Mouse (Mus musculus): ENCODE results near the gene Cers3.

Gene Cers3

DNA sequence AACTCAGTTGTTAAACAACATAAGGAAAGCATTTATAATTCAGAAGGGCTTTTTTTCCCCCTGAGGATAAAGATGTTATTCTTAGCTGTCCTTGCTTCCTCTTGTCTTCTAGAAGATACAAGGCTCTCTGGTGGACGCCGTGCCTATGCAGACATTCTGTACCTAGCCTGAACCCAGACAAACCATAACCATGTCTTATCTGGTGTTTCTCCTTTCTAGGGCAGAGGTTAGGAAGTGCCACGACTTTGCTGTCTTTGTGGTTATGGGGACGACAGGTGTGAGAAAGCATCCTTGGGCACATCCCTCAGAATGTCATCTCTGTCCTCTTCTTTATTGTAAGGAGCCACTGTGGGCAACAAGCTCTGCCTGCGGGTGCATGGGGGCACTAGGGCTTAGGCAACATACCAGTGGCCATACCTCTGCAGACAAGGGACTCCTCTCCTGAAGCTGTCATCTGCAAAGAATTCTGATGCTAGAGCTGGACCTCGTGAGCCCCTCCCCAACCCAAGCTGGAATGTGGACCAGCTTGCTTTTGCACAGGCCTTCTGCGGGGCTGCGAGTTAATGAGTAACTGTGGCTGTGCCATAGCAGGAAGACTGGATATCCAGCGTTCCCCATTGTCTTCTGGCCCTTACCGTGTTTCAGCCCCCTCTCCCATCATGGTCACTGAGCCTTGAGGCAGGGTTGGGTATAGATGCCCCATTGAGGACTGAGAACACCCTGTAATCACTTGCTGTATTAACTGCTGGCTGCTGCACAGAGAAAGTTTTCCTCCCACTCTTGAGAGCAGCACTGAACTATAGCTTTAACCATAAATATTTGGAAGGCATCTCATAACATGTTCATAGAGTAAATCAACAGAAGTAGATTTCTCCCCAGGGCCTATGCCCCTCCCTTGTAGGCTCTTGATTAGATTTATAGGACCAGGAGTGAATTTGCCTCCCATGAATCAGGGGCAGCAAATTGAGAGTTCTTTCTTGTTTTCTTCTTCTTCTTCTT, 36.9 kb downstream of the Cers3 start:
- no peak for DNase-seq (ENCODE audit: low read depth, low spot score)

DNA sequence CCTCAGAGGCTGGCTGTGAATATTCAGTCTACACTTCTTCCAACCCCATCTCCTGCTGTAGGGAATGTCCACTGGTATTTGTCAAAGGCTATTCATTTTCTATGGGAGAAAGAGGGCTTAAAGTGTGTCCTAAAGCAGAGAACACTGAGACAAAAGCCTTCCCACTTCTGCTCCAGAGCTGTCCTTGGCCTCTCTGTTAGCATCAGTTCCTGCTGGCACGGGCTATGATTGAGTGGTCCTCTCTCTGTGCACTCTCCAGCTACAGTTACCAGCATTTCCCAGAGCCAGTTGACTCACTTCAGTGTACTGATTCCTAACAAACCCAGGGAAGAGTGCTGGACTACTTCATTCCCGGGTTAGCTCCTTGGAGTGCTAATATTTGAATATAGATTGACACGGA, 43.2 kb downstream of the Cers3 start:
- no peak for DNase-seq (ENCODE audit: low read depth, low spot score)

DNA sequence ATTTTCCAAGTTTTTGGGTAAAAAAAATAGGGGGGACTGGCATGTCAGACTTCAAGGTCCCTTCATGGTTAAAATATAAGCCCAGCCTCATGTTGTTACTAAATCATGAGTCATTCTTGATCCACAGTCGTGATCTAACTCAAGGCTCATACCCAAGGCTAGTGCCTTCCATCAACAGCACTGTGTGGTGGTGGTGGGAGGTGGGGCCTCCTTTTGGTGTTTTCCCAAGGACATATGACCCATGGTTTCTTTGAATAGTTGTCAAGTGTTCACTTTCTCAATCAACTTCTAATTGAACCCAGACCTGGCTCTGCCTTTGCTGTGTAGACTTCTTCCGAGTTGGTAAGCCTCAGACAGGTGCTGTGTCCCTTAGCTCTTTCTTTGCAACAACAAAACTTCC, 44.5 kb downstream of the Cers3 start:
- DNase-seq (ENCODE audit: low read depth, low spot score), result no peak

DNA sequence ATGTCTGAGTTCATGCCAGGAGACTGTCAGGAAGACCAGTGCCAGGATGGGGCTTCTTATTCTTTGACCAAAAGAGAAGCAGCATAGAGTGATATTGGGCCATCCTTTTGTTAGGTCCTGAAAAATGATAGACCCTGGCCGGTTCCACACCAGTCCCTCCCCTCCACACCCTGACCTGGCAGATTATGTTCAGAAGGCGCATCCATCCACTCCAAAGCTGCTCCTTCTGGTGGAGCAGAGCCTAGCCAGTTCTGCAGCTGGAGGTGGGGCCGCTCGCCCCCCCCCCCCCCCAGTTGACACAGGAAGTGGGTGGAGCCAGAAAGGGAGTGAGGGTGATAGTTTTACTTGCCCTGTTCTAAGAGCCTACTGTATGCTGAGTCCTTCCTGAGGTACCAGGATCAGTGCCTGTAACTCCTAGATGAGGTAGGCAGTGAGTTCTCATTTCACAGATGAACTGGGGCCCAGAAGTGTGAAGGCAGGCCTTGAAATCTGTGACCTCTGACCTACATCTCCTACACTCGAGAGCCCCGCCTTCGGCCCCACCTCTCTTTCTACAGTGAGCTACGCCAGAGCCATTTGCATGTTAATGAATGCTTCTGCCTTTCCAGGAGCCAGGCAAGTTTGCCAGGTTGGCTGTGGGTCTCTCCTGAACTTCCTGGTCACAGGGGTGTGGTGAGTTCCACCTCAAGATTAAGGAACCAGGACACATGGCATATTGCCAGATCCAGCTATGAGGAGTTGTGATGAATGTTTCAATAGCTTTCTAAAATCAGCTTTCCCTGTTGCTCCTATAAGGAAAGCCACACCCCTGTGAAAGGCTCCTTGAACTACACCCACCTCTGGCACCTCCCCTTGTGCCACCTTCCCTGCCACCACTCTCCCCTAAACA, 46.8 kb downstream of the Cers3 start:
- peak; percentile 92 for DNase-seq (ENCODE audit: low read depth, low spot score)

DNA sequence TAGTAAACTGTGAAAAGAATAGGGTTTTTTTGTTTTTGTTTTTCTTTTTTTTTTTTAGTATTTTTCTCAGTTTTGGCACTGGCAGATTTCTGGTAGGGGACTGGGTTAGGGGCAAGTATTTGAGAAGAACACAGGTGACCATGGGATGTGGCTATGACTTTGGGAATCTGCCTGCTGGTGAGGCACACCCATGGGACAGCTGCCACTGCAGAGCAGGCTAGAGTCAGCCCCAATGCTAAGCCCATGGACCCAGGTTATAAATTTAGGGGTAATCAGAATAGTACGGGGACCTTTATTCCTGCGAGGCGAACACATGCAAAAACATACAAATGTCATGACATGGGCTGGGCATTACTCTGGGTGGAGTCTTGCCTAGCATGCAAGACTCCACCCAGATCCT, 47.7 kb downstream of the Cers3 start:
- DNase-seq (ENCODE audit: low read depth, low spot score), result no peak

DNA sequence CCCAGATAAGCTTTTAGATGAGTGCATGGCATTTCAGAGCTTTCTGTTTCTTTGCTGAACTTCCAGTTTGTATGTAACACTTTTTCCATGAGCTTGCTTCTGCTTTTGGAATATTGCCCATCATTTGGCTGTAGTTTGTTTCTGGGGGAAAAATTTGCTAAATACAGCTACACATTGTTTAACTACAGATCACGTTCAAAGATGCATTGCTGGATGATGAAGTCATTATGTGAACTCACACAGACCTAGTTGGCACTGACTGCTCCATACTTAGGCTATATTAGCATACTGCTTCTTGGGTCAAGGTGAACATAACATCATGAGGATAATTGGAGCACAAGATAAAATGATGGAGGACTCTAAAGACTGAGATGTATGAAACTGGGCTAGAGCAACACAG, 53.6 kb downstream of the Cers3 start:
- no peak for DNase-seq (ENCODE audit: low read depth, low spot score)

DNA sequence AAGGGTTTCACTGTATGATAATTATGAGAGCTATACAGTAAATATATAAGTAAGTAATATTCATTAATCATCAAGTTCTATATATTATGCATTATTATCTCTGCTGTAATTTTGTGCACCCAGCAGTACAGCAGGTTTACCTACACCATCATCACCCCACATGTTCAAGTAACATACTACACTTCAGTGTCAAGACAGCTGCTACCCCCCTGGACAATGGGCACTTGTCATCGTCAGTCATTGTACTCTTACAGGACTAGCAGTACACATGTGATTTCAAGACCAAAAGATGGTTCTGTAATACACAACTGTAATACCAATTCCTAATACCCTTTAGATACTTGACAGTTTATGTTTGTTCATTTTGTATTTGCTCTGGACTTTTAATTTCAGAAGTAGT, 54.0 kb downstream of the Cers3 start:
- no peak for DNase-seq (ENCODE audit: low read depth, low spot score)

DNA sequence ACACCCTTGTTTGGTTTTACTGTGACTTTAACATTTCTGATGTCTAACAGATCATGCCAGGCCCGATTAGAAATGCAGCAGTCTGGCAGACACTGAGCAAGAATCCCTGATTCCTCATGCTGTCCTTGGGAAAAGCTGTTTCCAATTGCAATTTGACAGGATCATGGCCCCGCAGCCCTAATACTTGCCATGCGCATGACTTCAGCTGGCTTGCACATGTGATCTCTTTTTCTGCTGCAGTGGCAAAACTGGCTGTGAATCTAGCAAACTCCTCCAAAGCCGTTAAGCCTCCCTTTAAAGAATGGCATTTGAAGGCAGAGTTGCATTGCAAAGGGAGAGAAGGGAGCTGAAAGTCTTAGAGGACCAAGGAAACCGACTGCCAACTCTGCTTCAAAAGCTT, 55.5 kb downstream of the Cers3 start:
- DNase-seq (ENCODE audit: low read depth, low spot score), result no peak

DNA sequence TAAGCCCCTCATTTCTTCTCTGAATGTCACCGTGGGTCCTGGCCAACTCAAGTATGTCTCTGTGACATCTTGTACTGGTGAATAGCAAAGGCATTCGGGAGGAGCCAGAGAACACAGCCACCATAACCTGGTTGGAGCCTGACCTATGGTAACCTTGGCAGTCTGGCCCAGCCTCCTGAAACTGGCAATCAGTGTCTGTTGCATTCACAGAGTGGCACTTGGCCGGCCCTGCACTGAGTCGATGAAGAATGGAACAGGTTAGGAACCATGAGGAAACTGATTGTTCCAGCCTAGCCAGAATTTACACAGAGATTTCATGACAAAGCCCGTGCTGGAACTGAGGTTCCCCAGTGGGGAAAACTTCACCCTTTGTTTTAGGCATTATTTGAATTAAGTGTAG, 57.5 kb downstream of the Cers3 start:
- DNase-seq (ENCODE audit: low read depth, low spot score), result no peak

DNA sequence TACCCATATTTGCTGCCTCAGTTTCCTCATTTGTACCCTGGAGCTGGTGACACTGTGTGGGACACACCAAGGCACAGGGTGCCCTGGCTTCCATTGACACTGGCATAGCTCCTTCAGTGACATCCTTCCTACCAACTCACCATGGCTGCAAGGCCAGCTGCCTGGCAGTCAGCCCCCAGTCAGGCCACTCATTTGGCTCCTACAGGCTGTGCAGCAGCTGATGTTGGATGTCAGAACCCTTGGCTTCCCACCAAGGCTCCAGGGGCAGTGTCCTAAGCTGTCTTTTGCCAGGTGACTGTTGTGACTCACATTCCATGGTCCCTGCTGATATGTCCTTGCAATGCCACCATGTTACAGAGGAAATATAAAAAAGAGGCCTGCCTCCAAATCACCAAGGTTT, 58.5 kb downstream of the Cers3 start:
- no peak for DNase-seq (ENCODE audit: low read depth, low spot score)

DNA sequence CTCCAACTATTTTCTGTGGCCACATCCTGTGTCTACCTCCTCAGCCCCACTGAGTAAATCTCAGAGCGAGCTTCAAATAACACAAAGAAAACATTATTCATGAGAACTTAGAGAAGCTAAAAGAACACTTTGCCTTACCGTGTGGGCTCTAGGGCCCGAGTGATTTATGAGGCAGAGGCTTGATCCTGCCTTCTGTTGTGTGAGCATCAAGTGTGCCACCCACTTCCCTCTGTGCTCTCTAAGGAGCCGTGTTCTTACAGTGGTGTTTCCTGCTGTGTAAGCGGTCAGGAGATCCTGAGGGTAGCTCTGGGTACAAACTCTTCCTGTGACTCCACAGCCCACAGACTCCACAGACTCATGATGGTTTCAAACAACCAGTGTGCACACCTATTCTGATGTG, 60.5 kb downstream of the Cers3 start:
- DNase-seq (ENCODE audit: low read depth, low spot score), result no peak

DNA sequence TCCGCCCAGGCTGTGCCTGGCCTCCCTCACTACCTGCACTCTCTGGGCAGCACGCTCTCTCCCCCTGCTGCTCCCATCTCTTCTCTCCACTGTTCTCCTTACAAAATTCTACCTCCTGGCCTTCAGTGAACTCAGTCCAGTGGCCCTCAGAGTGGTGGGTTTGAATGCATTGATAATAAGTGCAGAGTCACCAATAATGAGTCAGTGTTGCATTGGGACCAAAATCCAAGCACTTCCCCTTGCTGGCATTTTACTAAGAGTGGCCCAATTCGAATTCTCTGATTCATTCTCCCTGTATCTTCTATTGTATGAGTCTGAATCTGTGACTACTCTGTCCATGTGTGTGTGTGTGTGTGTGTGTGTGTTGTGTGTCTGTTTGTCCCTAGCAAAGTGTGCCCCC, 63.5 kb downstream of the Cers3 start:
- DNase-seq (ENCODE audit: low read depth, low spot score), result no peak

DNA sequence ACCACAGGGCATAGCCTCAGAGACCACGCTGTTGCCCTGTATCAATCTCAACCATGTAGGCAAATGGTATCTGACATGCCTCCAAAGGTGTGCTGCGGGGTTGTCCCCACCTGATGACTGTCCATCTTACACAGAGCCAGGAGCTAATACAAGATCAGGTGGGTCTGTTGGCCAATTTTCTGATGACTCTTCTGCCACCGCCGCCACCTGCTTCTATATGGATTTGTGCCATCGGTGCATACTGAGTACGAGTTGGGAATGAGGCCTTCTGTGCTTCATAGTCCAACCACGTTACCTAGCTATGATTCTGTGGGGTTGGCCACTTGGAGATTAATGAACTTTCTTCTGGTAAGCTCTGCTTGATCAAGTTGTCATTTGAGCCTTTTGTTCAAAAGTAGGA, 67.1 kb downstream of the Cers3 start:
- DNase-seq (ENCODE audit: low read depth, low spot score), result no peak

DNA sequence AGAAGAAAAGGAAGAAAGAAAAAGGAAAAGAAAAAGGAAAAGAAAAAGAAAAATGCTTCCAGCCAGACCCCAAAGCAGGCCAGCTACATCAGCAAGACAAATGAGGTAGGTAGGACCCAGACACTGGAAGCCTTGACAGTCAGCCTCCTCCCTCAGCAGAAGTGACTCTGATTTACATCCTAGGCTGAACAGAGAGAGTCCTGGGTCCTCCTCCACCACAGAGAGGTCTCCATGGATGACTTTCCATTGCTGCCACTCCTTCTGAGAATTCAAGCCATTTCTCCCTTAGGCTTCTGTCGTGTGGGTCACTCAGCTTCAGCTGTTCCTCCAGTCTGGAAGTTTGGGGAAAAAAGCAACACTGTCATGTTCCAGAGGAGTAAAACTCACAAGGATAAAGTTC, 68.0 kb downstream of the Cers3 start:
- DNase-seq (ENCODE audit: low read depth, low spot score), result no peak

DNA sequence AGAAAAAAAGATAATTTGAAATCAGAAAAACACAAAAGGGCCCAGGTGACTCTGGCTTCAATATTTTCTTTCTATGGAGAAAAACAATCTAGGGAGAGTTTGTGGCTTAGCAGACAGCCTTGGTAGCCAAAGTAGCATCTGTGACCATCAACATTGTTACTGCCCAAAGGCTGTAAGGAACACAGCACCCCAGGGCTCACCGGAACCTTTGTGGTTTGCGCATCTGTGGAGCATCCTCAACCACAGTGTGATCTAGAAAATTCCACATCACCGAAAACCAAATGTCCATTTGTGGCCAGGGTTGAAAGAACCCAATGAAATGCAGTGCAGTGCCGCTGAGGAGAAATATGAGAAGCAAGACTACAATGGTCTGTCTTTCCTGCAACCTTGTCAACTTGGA, 69.0 kb downstream of the Cers3 start:
- no peak for DNase-seq (ENCODE audit: low read depth, low spot score)

DNA sequence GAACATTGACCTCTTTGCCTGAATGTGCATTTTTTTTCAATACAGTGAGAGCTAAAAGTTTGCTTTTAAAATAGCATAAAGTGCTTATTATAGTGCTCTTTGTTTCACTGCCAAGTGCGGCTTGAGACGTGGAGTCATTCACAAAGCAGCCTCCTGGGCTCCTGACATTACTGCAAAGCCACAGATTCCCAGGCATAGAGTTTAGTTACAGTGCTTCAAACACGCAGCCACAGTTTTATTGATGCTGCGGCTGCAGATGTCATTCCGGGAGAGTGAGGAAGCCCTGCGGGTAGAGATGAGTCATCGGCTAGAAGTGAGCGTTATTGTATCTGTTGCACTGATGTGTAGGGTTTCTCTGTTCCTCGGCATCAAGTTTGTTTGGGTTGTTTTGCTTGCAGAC, 69.4 kb downstream of the Cers3 start:
- DNase-seq (ENCODE audit: low read depth, low spot score), result no peak

DNA sequence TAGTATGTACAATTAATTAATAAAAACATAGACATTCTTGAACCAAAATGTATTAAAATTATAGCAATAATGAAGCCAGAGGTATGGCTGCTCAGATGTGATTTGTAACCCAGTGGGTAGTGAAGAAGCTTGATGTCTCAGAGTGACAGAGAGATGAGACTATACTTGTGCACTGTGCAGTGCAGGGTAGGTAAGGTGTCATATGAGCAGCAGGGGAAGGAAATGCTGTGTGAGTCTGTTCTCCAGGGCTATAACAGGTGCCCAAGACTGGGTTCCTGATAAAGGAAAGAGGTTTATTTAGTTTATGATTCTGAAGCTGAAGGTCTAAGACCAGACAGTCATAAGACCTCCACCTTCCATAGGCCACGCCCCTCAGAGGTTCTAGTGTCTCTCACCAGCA, 69.9 kb downstream of the Cers3 start:
- no peak for DNase-seq (ENCODE audit: low read depth, low spot score)

DNA sequence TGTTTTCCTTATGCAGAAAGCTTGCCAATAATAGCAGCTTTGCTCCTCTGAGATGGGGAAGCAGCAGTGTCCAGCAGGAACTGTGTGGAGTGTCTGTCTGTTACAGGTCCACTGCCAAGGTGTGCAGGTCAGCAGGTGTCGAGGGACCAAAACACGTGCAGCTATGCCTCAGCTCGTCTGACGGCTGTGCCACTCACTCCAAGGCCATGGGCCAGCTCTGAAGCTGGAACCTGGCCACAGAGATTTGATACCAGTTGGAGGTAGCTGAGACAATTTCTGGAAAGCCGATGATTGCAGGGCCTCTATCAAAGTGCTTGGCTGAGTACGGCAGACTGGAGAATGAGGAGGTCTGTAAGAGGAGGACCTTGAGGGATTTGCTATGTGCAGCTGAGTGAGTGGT, 72.2 kb downstream of the Cers3 start:
- DNase-seq (ENCODE audit: low read depth, low spot score), result no peak

DNA sequence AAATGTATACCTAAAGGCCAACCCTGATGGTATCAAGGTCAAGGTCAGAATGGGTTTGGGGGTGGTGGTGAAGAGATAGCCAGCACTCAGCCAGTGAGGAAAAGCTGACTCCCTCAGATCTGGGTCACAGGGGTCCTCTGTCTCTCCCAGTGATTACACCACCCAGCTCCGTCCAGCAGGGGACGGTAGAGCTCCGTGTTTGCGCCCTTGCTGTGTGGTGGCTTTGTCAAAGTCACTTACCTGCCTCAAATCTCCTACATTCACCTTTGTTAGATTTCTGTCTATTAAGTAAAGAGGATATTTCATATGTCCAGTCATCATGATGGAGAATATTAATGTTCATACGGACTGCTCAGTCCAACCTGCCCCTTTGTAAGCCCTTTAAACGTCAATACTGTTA, 76.7 kb downstream of the Cers3 start:
- peak; percentile 38 for DNase-seq (ENCODE audit: low read depth, low spot score)

DNA sequence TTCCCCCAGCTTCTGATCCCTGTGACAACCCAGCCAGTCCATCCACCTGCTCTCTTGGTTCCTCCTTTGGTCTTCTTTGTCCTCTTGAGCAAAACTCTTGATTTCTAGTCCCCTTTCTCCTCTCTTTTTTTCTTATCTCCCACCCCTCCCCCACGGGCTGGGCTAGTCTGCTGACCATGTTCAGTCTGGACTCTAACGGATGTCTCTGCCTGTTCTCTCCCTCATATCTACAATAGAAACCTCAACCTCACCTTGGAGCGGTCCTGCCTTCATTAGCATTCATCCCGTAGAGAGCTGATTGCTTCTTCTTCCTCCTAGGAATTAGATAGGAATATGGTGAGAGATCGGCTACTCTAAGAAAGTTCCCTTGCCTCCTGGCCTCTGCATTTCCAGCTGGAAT, 87.5 kb downstream of the Cers3 start:
- no peak for DNase-seq (ENCODE audit: low read depth, low spot score)

DNA sequence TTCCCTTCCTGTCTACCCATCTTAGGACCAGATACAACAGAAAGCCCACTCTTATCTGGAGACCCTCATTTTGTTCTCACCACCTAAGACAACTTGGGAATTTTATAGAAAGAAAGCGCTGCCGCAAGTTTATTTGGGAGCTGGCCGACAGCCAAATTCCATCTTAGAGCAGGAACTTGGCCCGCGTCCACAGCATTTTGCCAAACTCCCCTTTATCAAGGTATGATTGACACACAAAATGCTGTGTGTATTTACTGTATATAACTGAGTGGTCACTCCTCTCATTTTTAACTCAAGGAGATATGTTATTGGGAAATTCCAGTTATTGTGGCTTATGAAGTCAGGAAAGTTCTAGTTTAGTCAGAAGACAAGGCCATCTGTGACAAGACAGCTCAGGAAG, 88.0 kb downstream of the Cers3 start:
- DNase-seq (ENCODE audit: low read depth, low spot score), result no peak

DNA sequence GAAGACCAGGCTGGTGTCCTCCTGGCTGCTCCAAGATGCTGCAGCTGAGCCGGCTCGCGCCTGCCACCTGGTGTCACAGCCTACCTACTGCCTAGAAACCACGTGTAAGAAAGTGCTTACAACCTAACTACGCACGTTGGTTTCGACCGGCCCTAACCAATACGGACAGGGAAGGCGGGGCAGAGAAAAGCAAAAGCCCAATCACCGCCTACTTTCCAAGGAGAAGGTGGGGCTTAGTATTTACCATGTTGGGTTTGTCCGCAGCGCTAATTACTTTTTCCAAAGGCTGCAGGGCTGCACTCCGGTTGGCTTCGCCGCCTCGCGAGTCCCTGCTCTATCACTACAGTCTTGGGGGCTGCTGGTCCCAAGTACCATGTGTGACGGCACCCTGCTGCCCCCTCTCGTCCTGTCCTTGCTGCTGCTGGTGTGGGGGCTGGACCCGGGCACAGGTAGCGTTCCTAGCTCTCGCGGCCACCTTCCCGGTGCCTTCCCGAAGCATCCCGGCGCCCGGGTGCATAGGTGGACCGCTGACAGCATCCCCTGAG, 96.2 kb downstream of the Cers3 start, which contains the start of gene Adamts17:
Adamts17 (plus strand) TSS at position 273 of the 545 bp plus-strand sequence.
- peak; percentile 98 for DNase-seq (ENCODE audit: low read depth, low spot score)
